Mouse (Mus musculus) layer of hippocampus, adult 9-11 months (tissue): ENCODE data around the gene Lhfpl4.

ENCODE experiments used
- DNase-seq: peaks from one replicate; pipeline ENCODE4 v3.0.0; 2022

Lhfpl4 gene

DNA sequence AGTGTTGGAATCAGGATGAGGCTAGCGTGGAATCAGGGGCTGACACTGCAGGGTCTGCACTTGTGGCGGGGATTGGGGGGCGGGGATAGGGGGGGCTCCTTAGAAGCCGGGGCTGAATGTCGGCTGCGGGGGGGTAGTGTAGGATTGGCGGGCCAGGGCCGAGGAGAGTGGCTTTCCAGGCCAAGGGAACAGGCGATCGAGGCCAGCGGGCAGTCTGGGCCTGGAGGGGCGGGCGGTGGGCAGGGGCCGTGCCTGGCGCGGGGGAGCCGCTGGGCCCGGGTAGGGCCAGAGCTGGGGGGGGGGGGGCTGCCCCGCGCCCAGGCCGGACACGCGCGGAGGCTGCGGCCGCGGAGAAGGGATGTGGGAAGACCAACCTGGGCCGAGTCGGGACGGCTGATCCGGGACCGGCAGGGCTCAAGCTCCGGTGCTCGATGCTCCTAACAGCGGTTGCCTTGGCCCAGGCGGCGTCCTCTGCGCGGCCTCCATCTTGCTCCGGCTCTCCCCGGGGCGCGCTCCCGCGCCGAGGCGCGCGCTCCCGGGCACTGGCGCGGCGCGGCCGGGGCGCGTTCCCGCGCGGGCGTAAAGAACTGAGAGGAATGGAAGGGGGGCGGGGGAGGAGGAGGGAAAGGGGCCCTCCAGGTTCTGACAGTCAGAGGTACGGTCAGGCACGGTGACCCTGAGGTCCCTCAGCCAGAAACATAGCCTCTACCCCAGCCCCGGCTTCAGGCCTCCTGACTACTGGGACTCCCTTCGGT, at the start of gene Lhfpl4:
TSS of gene Lhfpl4 (minus strand) at position 544 of the 755 bp plus-strand sequence.
- peak; percentile 50 for DNase-seq

DNA sequence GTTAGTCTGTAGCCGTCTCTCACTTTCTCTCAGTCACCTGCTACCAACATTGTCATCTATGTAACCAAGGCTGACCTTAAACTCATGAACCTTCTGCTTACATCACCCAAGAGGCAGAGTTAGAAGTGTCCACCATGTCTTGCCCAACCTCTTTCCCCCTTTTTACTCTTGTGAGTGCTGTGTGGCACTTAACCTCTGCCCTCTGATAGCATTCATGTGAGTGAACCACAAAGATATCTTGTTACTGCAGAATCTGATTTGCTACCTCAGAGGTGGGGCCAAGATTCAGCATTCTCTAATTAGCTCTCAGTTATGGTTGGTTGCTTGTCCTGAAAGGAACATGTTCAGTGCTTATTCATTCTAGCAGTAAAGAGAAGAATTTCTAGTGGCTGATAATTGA, 47.6 kb upstream of the Lhfpl4 start:
- DNase-seq, result no peak

DNA sequence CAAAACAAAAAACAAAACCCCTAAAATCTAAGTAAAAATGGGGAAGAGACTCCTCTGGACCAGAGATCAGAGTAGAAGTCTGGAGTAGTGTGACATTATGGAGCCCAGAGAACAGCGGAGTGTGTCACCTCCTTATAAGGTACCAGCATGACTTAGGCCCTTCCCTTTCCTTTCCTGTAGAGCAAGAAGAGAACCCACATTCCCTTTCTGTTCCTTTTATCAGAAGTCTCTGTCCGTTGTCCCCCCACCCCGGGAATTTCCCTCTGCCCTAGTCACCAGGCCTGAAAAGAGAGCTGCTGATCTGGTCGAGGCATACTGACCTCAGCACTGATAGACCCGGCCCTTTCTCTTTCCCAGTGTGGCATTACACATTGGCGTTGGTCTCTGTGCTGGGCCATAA, 43.3 kb upstream of the Lhfpl4 start:
- peak; percentile 8 for DNase-seq

DNA sequence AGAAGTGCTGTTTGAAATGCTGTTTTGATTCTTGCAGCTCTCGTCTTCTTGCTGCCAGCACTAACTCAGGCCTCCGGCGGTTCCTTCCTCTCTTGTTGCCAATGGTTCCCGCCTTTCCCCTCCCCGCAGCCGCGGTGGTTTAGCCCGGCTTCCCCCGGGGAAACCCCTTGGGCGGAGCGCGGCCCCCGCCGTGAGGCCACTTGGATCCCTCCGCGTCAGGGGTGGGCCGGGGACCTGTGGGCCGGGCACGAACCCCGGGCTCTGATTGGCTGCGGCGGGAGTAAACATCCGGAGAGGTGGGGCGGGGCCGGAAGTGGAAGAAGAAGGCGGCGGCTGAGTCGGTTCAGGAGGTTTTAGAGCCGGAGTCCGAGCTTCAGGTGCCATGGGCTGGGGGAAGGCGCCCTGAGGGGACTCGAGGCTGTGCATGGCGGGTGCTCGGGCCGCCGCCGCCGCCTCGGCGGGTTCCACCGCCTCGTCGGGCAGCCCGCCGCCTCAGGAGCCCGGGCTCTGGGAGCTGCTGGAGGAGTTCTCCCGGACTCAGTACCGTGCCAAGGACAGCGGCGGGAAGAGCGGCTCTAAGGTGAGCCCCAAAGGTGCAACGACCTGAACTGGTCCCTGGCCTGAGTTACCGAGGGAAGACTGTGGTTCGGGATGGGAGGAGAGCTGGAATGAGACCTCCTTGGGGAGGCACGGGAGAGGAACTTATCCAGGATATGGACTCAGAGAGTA, 42.5 kb upstream of the Lhfpl4 start, which contains the start of gene Mtmr14:
TSS of gene Mtmr14 (plus strand) at position 302 of the 729 bp plus-strand sequence.
- peak; percentile 98 for DNase-seq

DNA sequence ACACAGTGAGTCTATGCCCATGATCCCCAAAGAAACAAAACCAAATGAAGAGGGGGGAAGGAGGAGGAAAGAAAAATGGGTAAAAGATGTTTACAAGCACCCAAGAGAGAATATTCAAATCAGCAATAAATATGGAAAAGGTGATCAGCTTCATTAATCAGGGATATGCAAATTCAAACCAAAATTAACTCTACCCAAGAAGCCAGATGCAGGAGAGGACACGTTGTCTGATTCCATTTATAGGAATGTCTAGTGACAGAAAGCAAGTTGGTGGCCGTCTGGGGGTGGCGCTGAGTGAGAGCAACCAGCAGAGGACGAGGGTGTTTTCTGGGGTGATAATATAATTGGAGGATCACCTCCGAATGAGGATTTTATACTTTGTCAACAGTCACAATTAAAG, 40.0 kb upstream of the Lhfpl4 start:
- DNase-seq, result no peak

DNA sequence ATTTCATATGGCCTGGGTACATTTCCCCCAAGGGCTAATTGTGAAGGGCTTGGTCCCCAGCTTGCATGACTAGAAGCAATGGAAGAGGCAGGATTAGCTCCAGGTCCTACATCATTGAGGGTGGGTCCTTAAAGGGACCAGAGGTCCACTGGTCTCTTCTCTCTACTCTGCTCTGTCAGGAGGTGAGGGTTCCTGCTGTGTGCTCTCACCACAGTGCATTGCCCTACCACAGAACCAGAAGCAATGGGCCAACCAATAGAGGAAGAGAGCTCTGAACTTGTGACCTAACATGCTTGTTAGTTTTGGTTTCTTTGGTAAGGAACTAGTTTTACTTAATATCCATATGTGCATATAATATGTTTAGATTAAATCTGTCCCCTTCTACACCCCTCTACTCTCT, 31.5 kb upstream of the Lhfpl4 start:
- no peak for DNase-seq

DNA sequence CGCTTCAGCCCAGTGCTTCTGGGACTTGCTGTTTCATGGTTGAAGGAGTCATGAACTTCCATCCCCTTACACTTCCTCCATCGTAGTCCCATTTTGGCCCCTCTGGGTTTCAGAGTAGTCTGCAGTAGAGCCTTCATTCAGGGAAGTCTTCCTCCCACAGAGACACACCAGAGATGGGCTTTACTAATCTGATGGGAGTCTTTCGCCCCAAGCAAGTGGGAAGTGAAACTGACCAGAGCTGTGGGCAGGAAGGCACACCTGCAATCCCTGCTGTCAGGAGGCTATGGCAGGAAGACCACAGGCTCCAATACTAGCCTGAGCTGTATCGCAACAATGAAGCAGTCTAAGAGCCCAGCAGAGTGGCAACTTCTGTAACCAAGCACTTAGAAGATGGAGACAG, 30.6 kb upstream of the Lhfpl4 start:
- no peak for DNase-seq

DNA sequence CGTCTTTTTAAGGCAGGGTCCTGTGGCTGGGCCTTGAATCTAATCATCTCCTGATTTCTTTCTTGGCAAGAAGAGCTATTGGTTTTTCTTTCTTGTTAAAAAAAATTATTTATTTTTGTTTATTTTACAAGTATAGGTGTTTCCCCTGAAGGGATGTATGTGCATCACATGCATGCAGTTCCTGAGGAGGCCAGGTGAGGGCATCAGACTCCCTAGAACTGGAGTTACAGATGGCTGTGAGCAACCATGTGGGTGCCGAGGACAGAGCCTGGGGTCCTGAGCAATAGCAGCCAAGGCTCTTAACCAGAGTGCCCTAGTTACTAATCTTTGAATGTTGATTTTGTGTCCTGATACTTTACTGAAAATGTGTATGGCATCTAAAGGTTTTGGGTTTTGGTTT, 21.1 kb upstream of the Lhfpl4 start:
- DNase-seq, result no peak

DNA sequence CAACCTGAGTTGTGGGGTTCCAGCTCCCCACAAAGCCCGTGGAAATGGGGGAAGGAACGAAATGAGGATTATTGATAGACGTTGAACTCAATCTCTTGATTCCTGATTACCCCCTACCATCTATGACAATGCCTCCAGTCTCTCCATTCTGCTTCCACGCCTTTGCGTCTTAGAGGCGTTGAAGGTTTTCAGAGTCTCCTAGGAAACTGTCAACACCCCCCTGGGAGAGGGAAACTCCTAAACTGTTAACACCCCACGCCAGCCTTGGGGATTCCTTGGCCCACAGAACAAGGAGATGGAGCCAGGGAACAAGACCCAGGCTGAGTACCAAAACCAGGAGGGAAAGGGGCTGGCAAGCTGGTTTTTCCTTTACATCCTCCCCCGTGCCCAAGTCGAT, 410 bp upstream of the Lhfpl4 start:
- DNase-seq, result no peak

DNA sequence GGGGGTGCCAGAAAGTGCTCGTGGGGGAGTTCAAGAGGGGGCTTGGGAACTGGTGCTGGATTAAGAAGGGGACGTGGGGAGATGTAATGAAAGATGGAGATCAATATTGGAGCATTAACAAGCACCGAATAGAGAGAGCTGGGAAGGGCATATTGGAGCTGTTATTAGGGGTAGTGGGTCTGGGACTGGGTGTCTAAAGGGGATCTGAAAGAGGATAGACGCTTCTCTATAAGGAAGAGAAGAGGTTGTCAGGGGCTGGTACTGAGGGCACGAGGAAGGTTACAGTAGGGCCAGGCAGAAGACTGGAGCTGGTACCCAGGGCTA, 705 bp downstream of the Lhfpl4 start:
- DNase-seq, result no peak

DNA sequence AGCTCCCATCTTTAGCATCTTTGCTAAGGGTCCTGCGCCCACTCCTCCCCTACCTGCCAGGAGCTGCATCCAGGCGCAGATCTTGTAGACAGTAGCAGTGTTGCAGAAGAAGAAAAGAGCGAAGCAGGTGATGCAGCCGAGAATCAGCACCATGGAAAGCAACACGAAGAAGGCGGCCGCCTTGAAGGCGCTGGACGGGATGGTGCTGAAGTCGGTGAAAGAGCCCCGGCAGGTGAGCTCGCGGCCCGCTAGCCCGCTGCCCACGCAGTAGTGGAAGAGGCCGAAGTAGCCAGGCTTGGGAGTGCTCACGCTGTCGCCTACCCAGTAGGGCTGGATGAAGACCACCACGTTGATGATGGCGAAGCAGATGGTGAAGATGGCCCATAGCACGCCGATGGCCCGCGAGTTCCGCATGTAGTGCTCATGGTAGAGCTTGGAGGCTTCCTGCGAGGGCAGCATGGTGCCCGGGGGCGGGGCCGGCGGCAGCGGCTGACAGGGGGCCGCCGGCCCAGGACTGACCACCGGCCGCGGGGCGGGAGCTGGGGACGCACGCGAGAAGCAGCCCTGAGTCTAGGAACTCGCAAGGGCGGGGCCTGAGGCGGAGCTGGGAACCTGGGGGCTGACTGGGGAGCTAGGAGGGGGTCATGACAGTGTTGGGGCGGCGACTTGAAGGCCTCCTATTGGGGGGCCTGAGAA, 1.3 kb downstream of the Lhfpl4 start:
- DNase-seq, result no peak

DNA sequence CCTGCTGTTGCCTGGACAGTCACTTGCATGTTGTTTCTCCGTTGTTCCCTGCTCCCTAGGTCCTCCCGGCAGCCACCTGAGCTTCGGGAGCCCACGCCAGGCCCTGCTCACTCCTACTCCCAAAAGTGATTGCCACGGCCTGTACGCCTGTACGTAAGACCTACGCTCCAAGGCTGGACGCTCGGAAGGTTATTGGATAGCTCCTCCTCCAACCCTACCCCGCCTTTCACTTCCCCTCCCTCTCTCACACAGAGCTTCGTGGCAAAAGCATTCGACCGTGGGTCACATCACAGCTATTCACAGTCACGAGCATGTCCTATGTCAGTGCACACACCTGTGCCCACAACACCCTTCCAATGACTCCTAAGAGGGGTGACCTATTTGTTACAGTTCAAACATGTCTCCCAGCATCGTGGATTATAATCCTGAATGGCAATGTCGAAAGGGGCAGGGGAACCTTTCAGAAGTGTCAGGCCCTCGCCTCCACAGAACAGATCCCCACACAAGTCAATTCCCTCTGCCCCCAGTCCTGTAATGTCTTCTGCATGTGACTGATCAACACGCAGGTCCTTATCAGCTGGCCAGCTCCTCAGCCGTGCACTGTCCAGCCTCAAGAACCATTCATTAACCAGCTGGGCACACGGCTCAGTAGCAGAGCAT, 10.2 kb downstream of the Lhfpl4 start:
- DNase-seq, result no peak

DNA sequence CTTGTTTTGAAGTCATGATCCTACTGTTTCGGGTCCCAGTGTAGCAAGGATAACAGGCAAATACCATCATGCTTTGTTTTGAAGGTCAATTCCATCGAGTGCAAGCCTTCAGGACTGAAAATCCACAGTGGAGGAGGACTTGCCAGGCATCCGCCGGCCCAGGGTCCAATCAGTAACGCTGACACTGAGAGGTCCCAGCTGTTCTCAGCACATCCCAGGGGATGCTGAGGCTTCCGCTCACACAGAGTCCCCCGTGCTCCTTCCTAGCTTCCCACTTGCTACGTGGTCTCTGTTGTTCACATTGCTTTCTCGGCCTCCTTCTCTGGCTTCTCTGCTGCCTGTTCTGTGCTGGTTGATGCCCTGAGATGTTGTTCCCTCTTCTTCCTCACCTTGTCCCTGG, 11.0 kb downstream of the Lhfpl4 start:
- DNase-seq, result no peak

DNA sequence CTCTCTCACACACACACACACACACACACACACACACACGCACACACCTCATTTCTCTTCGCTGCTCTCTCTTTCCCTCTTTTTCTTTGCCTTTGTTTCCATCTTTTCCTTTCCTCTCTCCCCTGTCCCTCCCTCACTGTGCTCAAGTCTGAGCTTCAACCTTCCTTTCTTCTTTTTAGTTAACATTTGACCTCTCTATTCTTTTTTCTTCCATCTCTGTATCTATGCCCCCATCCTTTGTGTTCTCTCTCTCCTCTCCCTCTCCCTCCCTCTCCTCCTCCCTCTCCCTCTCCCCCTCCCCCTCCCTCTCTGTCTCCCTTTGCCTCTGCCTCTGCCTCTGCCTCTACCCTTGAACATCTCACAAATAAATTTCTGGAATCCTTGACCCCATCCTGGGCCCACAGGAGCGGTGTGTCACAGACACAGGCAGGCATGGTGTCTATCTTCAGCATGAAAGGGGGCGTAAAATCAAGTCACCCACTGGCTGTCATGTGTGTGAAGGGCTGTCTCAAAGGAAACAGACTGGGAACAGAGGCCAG, 15.9 kb downstream of the Lhfpl4 start:
- DNase-seq, result no peak

DNA sequence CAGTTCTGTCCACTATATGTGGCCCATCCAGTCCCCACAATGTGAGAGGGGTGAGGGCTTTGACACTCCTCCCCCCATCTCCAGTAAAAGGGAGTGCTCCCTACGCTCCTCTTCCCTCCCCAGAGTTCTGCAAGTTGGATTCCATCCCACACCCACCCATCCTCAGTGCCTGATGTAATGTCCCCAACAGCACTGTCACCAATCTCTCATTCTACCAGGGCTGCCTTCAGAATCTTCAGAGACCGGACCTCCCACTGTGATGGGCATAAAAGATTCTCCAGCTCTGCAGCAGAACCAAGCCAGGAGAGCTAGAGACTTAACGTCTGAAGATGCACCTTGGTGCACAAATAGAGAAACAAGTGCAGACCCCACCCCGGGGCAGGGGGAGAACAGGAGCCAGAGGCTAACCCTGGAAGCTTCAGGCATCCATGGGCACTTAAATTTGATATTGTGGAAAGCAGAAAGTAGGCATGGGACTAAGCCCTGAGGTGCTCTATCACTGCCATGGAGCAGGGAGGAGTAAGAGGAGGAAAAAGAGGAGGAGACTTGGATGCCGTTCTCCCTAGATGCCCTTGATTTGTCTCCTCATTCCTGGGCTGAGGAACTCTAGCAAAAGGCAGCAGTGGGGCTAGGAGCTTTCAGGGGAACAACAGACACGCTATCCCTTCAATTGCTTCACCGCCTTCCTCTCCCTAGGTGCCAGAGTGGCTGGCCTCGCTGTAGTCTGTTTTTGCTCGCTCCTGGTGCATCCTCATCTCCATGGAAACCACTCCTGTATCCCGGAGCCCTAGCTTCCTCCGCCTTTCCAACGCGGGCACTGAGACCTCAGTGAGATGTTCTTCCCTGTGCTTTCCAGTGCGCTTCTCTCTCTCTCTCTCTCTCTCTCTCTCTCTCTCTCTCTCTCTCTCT, 16.6 kb downstream of the Lhfpl4 start:
- peak; percentile 79 for DNase-seq

DNA sequence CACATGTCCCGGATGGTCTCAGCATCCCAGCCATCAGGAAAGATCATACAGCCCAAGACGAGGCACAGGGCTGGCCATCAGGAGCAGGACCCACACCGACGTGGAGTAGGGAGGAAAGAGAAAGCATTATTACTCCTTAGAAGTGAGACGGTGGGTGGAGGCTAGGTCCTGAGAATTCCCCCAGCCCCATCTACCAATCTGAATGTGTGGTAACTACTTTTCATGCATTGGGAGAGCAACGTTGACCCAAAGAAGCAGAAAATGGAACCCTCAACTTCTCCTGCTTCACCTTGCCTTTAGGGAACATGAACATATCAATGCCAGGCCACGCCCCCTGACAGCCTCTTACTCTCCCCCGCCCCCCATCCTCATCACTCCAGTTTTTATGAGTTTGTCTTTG, 18.6 kb downstream of the Lhfpl4 start:
- no peak for DNase-seq

DNA sequence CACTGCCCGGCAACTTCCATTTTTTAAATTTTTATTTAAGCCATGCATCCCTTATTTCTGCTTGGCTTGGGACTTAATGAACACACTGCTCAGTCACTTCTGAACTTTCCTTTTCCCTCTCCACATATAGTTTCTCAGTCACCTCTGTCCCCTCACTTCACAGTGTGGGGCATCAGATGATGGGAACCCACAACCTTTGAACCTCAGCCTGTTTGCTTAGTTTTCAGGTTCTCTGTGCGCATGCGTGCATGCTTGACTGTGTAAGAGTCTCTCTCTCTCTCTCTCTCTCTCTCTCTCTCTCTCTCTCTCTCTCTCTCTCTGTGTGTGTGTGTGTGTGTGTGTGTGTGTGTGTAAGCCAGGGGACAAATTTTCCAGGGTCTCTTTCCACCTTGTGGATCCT, 19.7 kb downstream of the Lhfpl4 start:
- no peak for DNase-seq

DNA sequence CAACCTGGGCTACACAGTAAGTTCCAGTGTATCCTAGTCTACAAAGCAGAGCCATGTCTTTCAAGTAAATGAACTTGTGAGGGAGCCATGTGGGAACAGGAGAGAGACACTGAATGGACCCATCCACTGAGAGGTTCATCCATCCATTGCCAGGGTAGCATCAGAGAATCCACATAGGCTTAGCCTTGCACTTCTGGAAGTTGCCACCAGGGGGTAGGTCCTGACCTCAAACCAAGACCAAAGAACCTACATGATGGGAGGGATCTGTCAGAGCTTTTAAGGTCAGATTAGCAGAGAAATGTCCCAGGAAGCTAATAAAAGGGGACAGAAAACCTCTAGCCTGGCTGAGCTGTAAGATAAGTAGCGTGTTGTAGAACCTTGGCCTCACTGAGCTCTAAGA, 22.6 kb downstream of the Lhfpl4 start:
- peak; percentile 32 for DNase-seq

DNA sequence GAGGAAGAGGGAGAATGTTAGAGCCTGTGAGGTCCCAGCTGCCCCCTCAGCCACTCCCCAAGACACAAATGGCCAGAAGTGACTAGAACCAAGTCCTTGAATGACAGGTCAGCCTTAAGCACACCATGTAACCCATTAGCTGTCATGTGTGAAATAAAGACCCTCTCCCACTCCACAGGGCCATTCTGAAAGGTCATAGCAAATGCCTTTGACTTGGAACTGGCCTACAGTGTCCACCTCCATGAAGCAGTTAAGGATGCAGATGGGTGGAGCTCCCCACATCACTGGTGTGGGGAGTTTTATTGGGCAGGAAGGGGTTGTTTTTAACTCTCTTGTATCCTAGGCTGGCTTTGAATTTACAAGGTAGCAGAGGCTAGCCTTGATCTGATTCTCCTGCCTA, 23.2 kb downstream of the Lhfpl4 start:
- DNase-seq, result no peak

DNA sequence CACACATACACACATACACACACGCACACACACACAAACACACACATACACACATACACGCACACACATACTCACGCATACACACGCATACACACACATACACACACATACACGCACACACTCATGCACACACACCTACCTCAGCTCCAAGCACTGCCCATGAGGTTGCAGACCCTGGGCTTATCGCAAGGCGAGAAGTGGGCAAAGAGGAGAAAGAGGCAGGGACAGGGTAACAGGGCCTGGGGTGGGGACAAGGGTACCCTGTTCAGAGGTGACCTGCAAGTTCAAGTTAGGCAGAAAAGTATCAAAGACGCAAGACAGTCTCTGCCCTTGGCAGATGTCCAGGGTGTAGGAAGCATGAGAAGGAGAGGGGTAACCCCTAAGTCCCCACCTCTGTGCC, 24.5 kb downstream of the Lhfpl4 start:
- DNase-seq, result no peak

DNA sequence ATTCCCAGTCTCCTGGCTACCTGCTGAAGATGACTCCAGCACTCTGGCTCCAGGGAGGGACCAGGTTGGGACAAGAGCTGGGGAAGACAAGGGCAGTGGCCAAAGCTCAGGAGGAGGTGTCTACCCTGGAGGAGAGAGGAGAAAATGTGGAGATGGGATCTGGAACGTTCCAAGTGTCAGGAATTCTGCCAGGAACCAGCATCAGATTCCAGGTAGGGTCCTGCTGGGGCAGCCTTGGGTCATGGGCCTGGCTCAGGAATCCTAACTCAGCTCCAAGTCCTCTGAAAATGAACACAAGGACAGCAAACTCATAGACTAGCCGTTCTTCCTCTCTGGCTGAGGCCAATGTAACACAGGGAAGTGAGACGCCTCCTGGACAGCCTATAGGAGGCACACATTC, 25.3 kb downstream of the Lhfpl4 start:
- DNase-seq, result no peak

DNA sequence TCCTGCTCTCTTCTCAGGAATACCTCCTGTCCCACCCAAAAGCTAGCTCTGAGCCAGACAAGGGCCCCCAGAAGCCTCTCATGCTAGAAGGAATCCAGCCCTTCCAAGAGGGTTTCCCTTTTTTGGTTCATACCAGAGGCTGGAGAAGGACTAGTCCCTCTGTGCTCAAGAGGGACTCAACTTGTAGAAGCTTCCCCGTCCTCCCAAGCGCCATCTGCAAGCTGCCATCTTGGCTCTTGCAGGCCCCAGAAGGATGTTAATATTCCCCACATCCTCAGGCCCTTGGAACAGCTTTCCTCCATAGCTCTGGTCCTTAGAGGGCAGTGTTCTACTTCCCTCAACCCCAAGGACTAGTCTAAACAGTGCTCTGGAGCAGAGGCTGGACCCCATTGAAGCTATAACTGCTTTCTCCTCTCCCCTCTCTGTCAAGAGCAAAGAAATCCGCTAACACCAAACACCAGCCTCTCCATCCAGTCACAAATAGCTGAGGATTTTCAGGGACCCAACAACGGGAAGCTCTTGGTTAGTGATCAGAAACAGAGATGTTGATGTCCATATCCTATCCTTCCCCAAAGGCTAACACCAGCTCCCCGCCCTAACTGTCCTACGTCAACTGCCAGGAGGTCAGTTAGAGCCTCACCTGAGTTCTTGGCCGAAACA, 26.7 kb downstream of the Lhfpl4 start:
- DNase-seq, result no peak
